Mouse (Mus musculus): ENCODE measurements at regions not wholly inside any gene's neighbourhood (a gene's known extent, or its start where the extent isn't known, plus 50 kb on each side); places are given as distances from the start of the nearest gene placed in this dataset.

DNA sequence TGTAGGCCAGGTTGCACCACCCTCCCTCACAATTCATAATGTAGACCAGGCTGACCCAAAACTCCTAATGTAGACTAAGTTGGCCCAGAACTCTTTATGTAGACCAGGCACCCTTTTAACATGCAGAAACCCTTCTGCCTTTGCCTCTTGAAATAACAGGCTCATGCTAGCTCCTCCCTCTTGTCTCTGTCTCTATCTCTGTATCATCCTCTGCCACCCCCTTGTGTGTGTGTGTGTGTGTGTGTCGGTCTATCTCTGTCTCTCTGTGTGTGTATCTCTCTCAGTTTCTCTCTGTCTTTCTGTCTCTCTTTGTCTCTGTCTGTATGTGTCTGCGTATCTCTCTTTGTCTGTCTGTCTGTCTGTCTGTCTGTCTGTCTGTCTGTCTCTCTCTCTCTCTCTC, 51.5 kb upstream of the Otos start:
- Histone ChIP-seq H3K4me3 (ENCODE audit: low read length) (no peak overlapping the region), H3K27me3 (ENCODE audit: insufficient read depth, low read length) (0 out of 2 replicates have a peak, but pooled peaks cover 2% of the 10 kb centered on the region), H3K36me3 (ENCODE audit: insufficient read depth, low read length) (no peaks in the 10 kb centered on the region), H3K9ac (replicated peaks; ENCODE audit: low read length) (no peak overlapping the region), H3K9me3 (ENCODE audit: low read length) (no peaks in the 10 kb centered on the region), H3K4me1 (ENCODE audit: insufficient read depth, low read length) (peaks cover 27% of the 10 kb centered on the region), H3K27ac (ENCODE audit: low read length) (no peak overlapping the region), H3K4me2 (replicated peaks; ENCODE audit: low read depth, low read length) (no peak overlapping the region)
- WGBS, result 98% methylated on average over 2 of the region's 2 CpGs
- ATAC-seq (ENCODE audit: low FRiP score, low TSS enrichment), result no peak

- no peak for ATAC-seq (ENCODE audit: low FRiP score, low TSS enrichment)
- Histone ChIP-seq H3K9me3 (ENCODE audit: low read length) (no peaks in the 10 kb centered on the region), H3K27ac (ENCODE audit: low read length) (no peak overlapping the region), H3K4me1 (ENCODE audit: insufficient read depth, low read length) (peaks cover 27% of the 10 kb centered on the region), H3K9ac (replicated peaks; ENCODE audit: low read length) (no peak overlapping the region), H3K36me3 (ENCODE audit: insufficient read depth, low read length) (no peaks in the 10 kb centered on the region), H3K4me2 (replicated peaks; ENCODE audit: low read depth, low read length) (no peak overlapping the region), H3K27me3 (ENCODE audit: insufficient read depth, low read length) (0 out of 2 replicates have a peak, but pooled peaks cover 2% of the 10 kb centered on the region), H3K4me3 (ENCODE audit: low read length) (no peak overlapping the region)
- WGBS, result 27% methylated on average over 6 of the region's 6 CpGs
Measured at GRCm38 (mm10) chr1:92699697-92700096, 51.1 kb upstream of the Otos start.

GRCm38 (mm10) chr1:92699048-92699447, 50.4 kb upstream of the Otos start:
- 0 out of 2 replicates have a peak, but pooled peaks cover 2% of the 10 kb centered on the region for H3K27me3 ChIP-seq (ENCODE audit: insufficient read depth, low read length)
- no peaks in the 10 kb centered on the region for H3K36me3 ChIP-seq (ENCODE audit: insufficient read depth, low read length)
- H3K9ac ChIP-seq (replicated peaks; ENCODE audit: low read length), result no peak overlapping the region
- H3K4me2 ChIP-seq (replicated peaks; ENCODE audit: low read depth, low read length), result no peak overlapping the region
- H3K9me3 ChIP-seq (ENCODE audit: low read length), result no peaks in the 10 kb centered on the region
- no peak overlapping the region for H3K4me3 ChIP-seq (ENCODE audit: low read length)
- 4% methylated on average over 9 of the region's 9 CpGs for WGBS
- peaks cover 27% of the 10 kb centered on the region for H3K4me1 ChIP-seq (ENCODE audit: insufficient read depth, low read length)
- ATAC-seq (ENCODE audit: low FRiP score, low TSS enrichment), result peak; percentile 79
- no peak overlapping the region for H3K27ac ChIP-seq (ENCODE audit: low read length)

- 0 out of 2 replicates have a peak, but pooled peaks have one; percentile 11 for ATAC-seq (ENCODE audit: low FRiP score, low TSS enrichment)
- Histone ChIP-seq H3K9me3 (ENCODE audit: low read length) (no peaks in the 10 kb centered on the region), H3K4me3 (ENCODE audit: low read length) (no peak overlapping the region), H3K4me1 (ENCODE audit: insufficient read depth, low read length) (peaks cover 23% of the 10 kb centered on the region), H3K9ac (replicated peaks; ENCODE audit: low read length) (no peak overlapping the region), H3K27ac (ENCODE audit: low read length) (no peak overlapping the region), H3K36me3 (ENCODE audit: insufficient read depth, low read length) (no peaks in the 10 kb centered on the region), H3K4me2 (replicated peaks; ENCODE audit: low read depth, low read length) (no peak overlapping the region), H3K27me3 (ENCODE audit: insufficient read depth, low read length) (0 out of 2 replicates have a peak, but pooled peaks cover 2% of the 10 kb centered on the region)
- WGBS, result 94% methylated on average over 3 of the region's 3 CpGs
Measured at GRCm38 (mm10) chr1:92698541-92698940, 49.9 kb upstream of the Otos start.

All from kidney, embryonic 16.5 days (tissue).